Mouse (Mus musculus): ENCODE measurements at regions not wholly inside any gene's neighbourhood (a gene's known extent, or its start where the extent isn't known, plus 50 kb on each side); places are given as distances from the start of the nearest gene placed in this dataset.

GRCm38 (mm10) chr14:46276926-46277831, 102.0 kb upstream of the Gm15217 start:
- Histone ChIP-seq H3K4me1 (replicated peaks; ENCODE audit: control insufficient read depth, insufficient read depth, low read length) (no peaks in the 10 kb centered on the region), H3K27ac (ENCODE audit: low read depth, low read length) (no peak overlapping the region), H3K4me3 (ENCODE audit: low read depth, low read length) (no peak overlapping the region), H3K9ac (ENCODE audit: low read length) (no peak overlapping the region), H3K27me3 (ENCODE audit: control insufficient read depth, insufficient read depth, low read length) (no peaks in the 10 kb centered on the region), H3K4me2 (ENCODE audit: low read depth, low read length, severe bottlenecking) (no peak overlapping the region), H3K9me3 (ENCODE audit: control insufficient read depth, low read length) (no peaks in the 10 kb centered on the region), H3K36me3 (ENCODE audit: control insufficient read depth, insufficient read depth, low read length) (no peaks in the 10 kb centered on the region)
- ATAC-seq (replicated peaks; ENCODE audit: low FRiP score) (no peak), DNase-seq (ENCODE audit: low spot score) (no peak)
- 94% methylated on average over 6 of the region's 6 CpGs for WGBS

- Histone ChIP-seq H3K4me2 (ENCODE audit: low read depth, low read length, severe bottlenecking) (no peak overlapping the region), H3K9me3 (ENCODE audit: control insufficient read depth, low read length) (no peaks in the 10 kb centered on the region), H3K36me3 (ENCODE audit: control insufficient read depth, insufficient read depth, low read length) (no peaks in the 10 kb centered on the region), H3K4me3 (ENCODE audit: low read depth, low read length) (no peak overlapping the region), H3K27ac (ENCODE audit: low read depth, low read length) (no peak overlapping the region), H3K9ac (ENCODE audit: low read length) (no peak overlapping the region), H3K4me1 (replicated peaks; ENCODE audit: control insufficient read depth, insufficient read depth, low read length) (no peaks in the 10 kb centered on the region), H3K27me3 (ENCODE audit: control insufficient read depth, insufficient read depth, low read length) (no peaks in the 10 kb centered on the region)
- ATAC-seq (replicated peaks; ENCODE audit: low FRiP score) = no peak
- no peak for DNase-seq (ENCODE audit: low spot score)
- WGBS = 93% methylated on average over 9 of the region's 9 CpGs
Observed at GRCm38 (mm10) chr14:46277832-46278611, 101.2 kb upstream of the Gm15217 start.

- Histone ChIP-seq H3K4me2 (ENCODE audit: low read depth, low read length, severe bottlenecking) (no peak overlapping the region), H3K4me3 (ENCODE audit: low read depth, low read length) (no peak overlapping the region), H3K27ac (ENCODE audit: low read depth, low read length) (no peak overlapping the region), H3K36me3 (ENCODE audit: control insufficient read depth, insufficient read depth, low read length) (no peaks in the 10 kb centered on the region), H3K9ac (ENCODE audit: low read length) (no peak overlapping the region), H3K4me1 (replicated peaks; ENCODE audit: control insufficient read depth, insufficient read depth, low read length) (no peaks in the 10 kb centered on the region), H3K27me3 (ENCODE audit: control insufficient read depth, insufficient read depth, low read length) (no peaks in the 10 kb centered on the region), H3K9me3 (ENCODE audit: control insufficient read depth, low read length) (no peaks in the 10 kb centered on the region)
- DNase-seq (ENCODE audit: low spot score) (no peak), ATAC-seq (replicated peaks; ENCODE audit: low FRiP score) (no peak)
- WGBS = 67% methylated on average over 2 of the region's 2 CpGs
Observed at GRCm38 (mm10) chr14:46292398-46292797, 86.8 kb upstream of the Gm15217 start.

- DNase-seq (ENCODE audit: low spot score) = no peak
- H3K4me3 ChIP-seq (ENCODE audit: low read depth, low read length) = no peak overlapping the region
- ATAC-seq (replicated peaks; ENCODE audit: low FRiP score) = no peak
Observed at GRCm38 (mm10) chr14:46296275-46296674, 82.9 kb upstream of the Gm15217 start.

GRCm38 (mm10) chr14:46300546-46300945, 78.7 kb upstream of the Gm15217 start:
- H3K4me1 ChIP-seq (replicated peaks; ENCODE audit: control insufficient read depth, insufficient read depth, low read length) = no peaks in the 10 kb centered on the region
- ATAC-seq (replicated peaks; ENCODE audit: low FRiP score) = no peak
- no peak overlapping the region for H3K9ac ChIP-seq (ENCODE audit: low read length)
- H3K27ac ChIP-seq (ENCODE audit: low read depth, low read length) = no peak overlapping the region
- H3K36me3 ChIP-seq (ENCODE audit: control insufficient read depth, insufficient read depth, low read length) = no peaks in the 10 kb centered on the region
- H3K27me3 ChIP-seq (ENCODE audit: control insufficient read depth, insufficient read depth, low read length) = no peaks in the 10 kb centered on the region
- no peaks in the 10 kb centered on the region for H3K9me3 ChIP-seq (ENCODE audit: control insufficient read depth, low read length)
- DNase-seq (ENCODE audit: low spot score) = no peak
- no peak overlapping the region for H3K4me3 ChIP-seq (ENCODE audit: low read depth, low read length)
- H3K4me2 ChIP-seq (ENCODE audit: low read depth, low read length, severe bottlenecking) = no peak overlapping the region
- WGBS = 79% methylated on average over 1 of the region's 1 CpGs

More at GRCm38 (mm10) chr14:46296275-46296674, 82.9 kb upstream of the Gm15217 start:
- no peak overlapping the region for H3K9ac ChIP-seq (ENCODE audit: low read length)
- H3K27ac ChIP-seq (ENCODE audit: low read depth, low read length) = no peak overlapping the region
- no peaks in the 10 kb centered on the region for H3K36me3 ChIP-seq (ENCODE audit: control insufficient read depth, insufficient read depth, low read length)
- H3K9me3 ChIP-seq (ENCODE audit: control insufficient read depth, low read length) = no peaks in the 10 kb centered on the region
- H3K4me1 ChIP-seq (replicated peaks; ENCODE audit: control insufficient read depth, insufficient read depth, low read length) = no peaks in the 10 kb centered on the region
- no peak overlapping the region for H3K4me2 ChIP-seq (ENCODE audit: low read depth, low read length, severe bottlenecking)
- H3K27me3 ChIP-seq (ENCODE audit: control insufficient read depth, insufficient read depth, low read length) = no peaks in the 10 kb centered on the region

GRCm38 (mm10) chr14:46302601-46303000, 76.6 kb upstream of the Gm15217 start:
- Histone ChIP-seq H3K4me3 (ENCODE audit: low read depth, low read length) (no peak overlapping the region), H3K9ac (ENCODE audit: low read length) (no peak overlapping the region), H3K36me3 (ENCODE audit: control insufficient read depth, insufficient read depth, low read length) (no peaks in the 10 kb centered on the region), H3K4me2 (ENCODE audit: low read depth, low read length, severe bottlenecking) (no peak overlapping the region), H3K27me3 (ENCODE audit: control insufficient read depth, insufficient read depth, low read length) (no peaks in the 10 kb centered on the region), H3K9me3 (ENCODE audit: control insufficient read depth, low read length) (no peaks in the 10 kb centered on the region), H3K4me1 (replicated peaks; ENCODE audit: control insufficient read depth, insufficient read depth, low read length) (no peaks in the 10 kb centered on the region; the same call in 1 of the 2 replicates), H3K27ac (ENCODE audit: low read depth, low read length) (no peak overlapping the region)
- ATAC-seq (replicated peaks; ENCODE audit: low FRiP score) = no peak
- DNase-seq (ENCODE audit: low spot score) = no peak
- WGBS = 91% methylated on average over 2 of the region's 2 CpGs

GRCm38 (mm10) chr14:46305267-46305666, 73.9 kb upstream of the Gm15217 start:
- Histone ChIP-seq H3K4me2 (ENCODE audit: low read depth, low read length, severe bottlenecking) (no peak overlapping the region), H3K36me3 (ENCODE audit: control insufficient read depth, insufficient read depth, low read length) (no peaks in the 10 kb centered on the region), H3K9me3 (ENCODE audit: control insufficient read depth, low read length) (no peaks in the 10 kb centered on the region), H3K4me3 (ENCODE audit: low read depth, low read length) (no peak overlapping the region), H3K27me3 (ENCODE audit: control insufficient read depth, insufficient read depth, low read length) (no peaks in the 10 kb centered on the region), H3K27ac (ENCODE audit: low read depth, low read length) (no peak overlapping the region), H3K4me1 (replicated peaks; ENCODE audit: control insufficient read depth, insufficient read depth, low read length) (no peaks in the 10 kb centered on the region; the same call in 1 of the 2 replicates), H3K9ac (ENCODE audit: low read length) (no peak overlapping the region)
- WGBS = 73% methylated on average over 4 of the region's 4 CpGs
- ATAC-seq (replicated peaks; ENCODE audit: low FRiP score) (no peak), DNase-seq (ENCODE audit: low spot score) (no peak)

- no peak for ATAC-seq (replicated peaks; ENCODE audit: low FRiP score)
- no peak overlapping the region for H3K9ac ChIP-seq (ENCODE audit: low read length)
- no peak overlapping the region for H3K4me3 ChIP-seq (ENCODE audit: low read depth, low read length)
- no peak overlapping the region for H3K27ac ChIP-seq (ENCODE audit: low read depth, low read length)
- no peaks in the 10 kb centered on the region for H3K9me3 ChIP-seq (ENCODE audit: control insufficient read depth, low read length)
- H3K4me2 ChIP-seq (ENCODE audit: low read depth, low read length, severe bottlenecking) = no peak overlapping the region
- H3K4me1 ChIP-seq (replicated peaks; ENCODE audit: control insufficient read depth, insufficient read depth, low read length) = no peaks in the 10 kb centered on the region
- 91% methylated on average over 4 of the region's 4 CpGs for WGBS
- H3K36me3 ChIP-seq (ENCODE audit: control insufficient read depth, insufficient read depth, low read length) = no peaks in the 10 kb centered on the region
- DNase-seq (ENCODE audit: low spot score) = no peak
- no peaks in the 10 kb centered on the region for H3K27me3 ChIP-seq (ENCODE audit: control insufficient read depth, insufficient read depth, low read length)
Observed at GRCm38 (mm10) chr14:46313064-46313463, 66.2 kb upstream of the Gm15217 start.

Measured in forebrain, embryonic 11.5 days (tissue).